Mouse (Mus musculus) ES-E14 (cell line): ENCODE data around the gene Dlg2. TPM values are rescaled to one million over a fixed set of nuclear protein-coding genes. Genes with fewer than 3 reads are reported as not detected.

Experiments
- DNase-seq: peaks from one replicate; pipeline ENCODE4 v3.0.0-alpha.2; 2013; ENCODE audit warnings: low read depth, low spot score
- H3K27ac ChIP-seq: 2 replicates; pipeline ENCODE4 v1.5.1; 2012; ENCODE audit warnings: low read depth, mild to moderate bottlenecking, low read length, moderate library complexity, mixed read lengths; ENCODE audit not compliant: poor library complexity, insufficient read depth, severe bottlenecking
- H3K36me3 ChIP-seq: 2 replicates; pipeline ENCODE4 v1.6.1; 2012; ENCODE audit warnings: mild to moderate bottlenecking, low read length, moderate library complexity, mixed read lengths; ENCODE audit not compliant: control insufficient read depth, poor library complexity, insufficient read depth, severe bottlenecking
- H3K4me1 ChIP-seq, 2 experiments: fragments of 150-350 bp in 1 of 2; sonication (generic) in 1 of 2; 2 replicates each; pipeline ENCODE4 v1.6.1; 2012; ENCODE audit warnings: low read length in 2 of 2, mild to moderate bottlenecking in 1 of 2, mixed read lengths in 1 of 2; ENCODE audit not compliant: control insufficient read depth in 2 of 2, insufficient read depth in 2 of 2, poor library complexity in 1 of 2
- H3K4me3 ChIP-seq, 2 experiments: fragments of 150-350 bp in 1 of 2; sonication (generic) in 1 of 2; 2 replicates each; pipeline ENCODE4 v1.5.1; 2012; ENCODE audit warnings: low read length in 2 of 2, low read depth in 1 of 2, mild to moderate bottlenecking in 1 of 2, mixed read lengths in 1 of 2; ENCODE audit not compliant: insufficient read depth in 1 of 2, poor library complexity in 1 of 2, severe bottlenecking in 1 of 2
- H3K9ac ChIP-seq: 2 replicates; pipeline ENCODE4 v1.6.1; 2012; ENCODE audit warnings: low read depth, mild to moderate bottlenecking, low read length, mixed read lengths; ENCODE audit not compliant: poor library complexity, insufficient read depth, severe bottlenecking
- H3K9me3 ChIP-seq: fragments of 150-350 bp; sonication (generic); 2 replicates; pipeline ENCODE4 v1.6.1; 2012; ENCODE audit warnings: low read depth, mild to moderate bottlenecking, low read length; ENCODE audit not compliant: control insufficient read depth, insufficient read depth
- CHD2 ChIP-seq: IDR thresholded peaks from 2 replicates; pipeline ENCODE4 v1.6.1; 2014; ENCODE audit warnings: mild to moderate bottlenecking, low read depth, low read length, inconsistent platforms
- HCFC1 ChIP-seq: IDR thresholded peaks from 2 replicates; pipeline ENCODE4 v1.6.1; 2012; ENCODE audit warnings: low read length, inconsistent platforms, borderline replicate concordance; ENCODE audit not compliant: insufficient read depth
- MAFK ChIP-seq: IDR thresholded peaks from 2 replicates; pipeline ENCODE4 v1.6.1; 2014; ENCODE audit warnings: mild to moderate bottlenecking, low read depth, low read length, inconsistent platforms; ENCODE audit not compliant: insufficient read depth
- ZC3H11A ChIP-seq: IDR thresholded peaks from 2 replicates; pipeline ENCODE4 v1.6.1; 2012; ENCODE audit warnings: low read depth, mild to moderate bottlenecking, inconsistent platforms, low read length, borderline replicate concordance
- ZNF384 ChIP-seq: IDR thresholded peaks from 2 replicates; pipeline ENCODE4 v1.6.1; 2012; ENCODE audit warnings: low read depth, low read length, inconsistent platforms
- in situ Hi-C, 2 experiments: fragments of 600-800 bp; cut with MboI; formaldehyde crosslinking; loops; one replicate each; pipeline ENCODE4 v1.15.1; 2025; ENCODE audit warnings: low sequenced_read_pairs in 2 of 2, inconsistent platforms in 1 of 2; ENCODE audit not compliant: unreplicated experiment in 2 of 2
- total RNA-seq: library from RNA; depleted of rRNA; stranded (reverse); fragments of 300-350 nt; gene quantifications from 2 replicates; pipeline ENCODE4 v1.2.3, GENCODE M21; 2012

The Dlg2 gene
- total RNA-seq, 1 experiment, result 0.13 TPM

DNA sequence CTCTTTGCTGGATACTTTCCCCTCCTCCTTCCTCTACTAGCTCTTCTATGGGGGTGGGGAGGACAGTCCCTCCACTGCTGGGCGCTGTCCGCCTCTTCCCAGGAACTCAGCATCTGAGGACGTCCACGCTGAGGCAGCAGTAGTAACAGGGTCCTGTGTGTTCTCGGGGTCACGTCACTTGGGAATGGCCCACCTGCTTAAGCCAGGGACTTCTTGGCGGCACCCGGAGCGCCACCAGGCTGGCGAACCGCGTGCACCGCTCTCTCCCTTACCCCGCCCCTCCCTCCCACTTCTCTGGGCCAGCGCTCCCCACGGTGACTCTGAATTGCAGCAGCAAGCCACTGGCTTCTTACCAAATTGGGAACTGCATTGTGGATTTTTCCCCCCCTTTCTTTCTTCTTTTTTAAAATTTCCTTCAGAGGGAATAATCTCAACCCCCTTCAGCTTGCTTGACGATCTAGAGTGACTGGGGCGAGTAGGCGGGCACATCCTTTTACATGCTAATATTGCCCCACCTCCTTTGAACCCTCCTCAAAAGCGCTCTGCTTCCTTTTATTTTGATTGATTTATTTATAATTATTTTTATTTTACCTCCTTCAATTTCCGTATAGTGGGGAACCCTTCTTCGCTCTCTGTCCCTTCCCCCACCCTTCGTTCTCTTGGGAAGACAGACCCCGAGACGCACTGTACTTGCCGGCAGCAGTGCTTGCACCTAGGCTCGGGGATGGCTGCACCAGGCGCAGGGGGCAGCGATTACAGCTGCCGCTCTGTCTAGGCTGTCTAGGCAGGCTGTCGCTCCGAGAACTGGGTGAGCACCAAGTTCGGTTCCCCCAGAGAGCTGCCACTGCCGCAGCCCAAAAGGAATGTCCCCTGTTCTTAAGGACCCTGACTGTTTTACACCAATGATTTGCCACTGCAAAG, 785.8 kb downstream of the Dlg2 start:
- Histone ChIP-seq H3K36me3 (no peaks in the 10 kb centered on the region), H3K9me3 (no peaks in the 10 kb centered on the region), H3K4me1 (no peaks in the 10 kb centered on the region), H3K27ac (no peak overlapping the region), H3K4me3 (peak overlapping the region; percentile 67 to 71), H3K9ac (0 out of 2 replicates have a peak overlapping the region, but pooled peaks have one; percentile 22)
- DNase-seq, result peak; percentile 16
- no peak for TF ChIP-seq ZNF384
- TF ChIP-seq HCFC1, result no peak
- TF ChIP-seq MAFK, result no peak
- no peak for TF ChIP-seq CHD2
- no peak for TF ChIP-seq ZC3H11A
- in situ Hi-C loops, result no loop called here

DNA sequence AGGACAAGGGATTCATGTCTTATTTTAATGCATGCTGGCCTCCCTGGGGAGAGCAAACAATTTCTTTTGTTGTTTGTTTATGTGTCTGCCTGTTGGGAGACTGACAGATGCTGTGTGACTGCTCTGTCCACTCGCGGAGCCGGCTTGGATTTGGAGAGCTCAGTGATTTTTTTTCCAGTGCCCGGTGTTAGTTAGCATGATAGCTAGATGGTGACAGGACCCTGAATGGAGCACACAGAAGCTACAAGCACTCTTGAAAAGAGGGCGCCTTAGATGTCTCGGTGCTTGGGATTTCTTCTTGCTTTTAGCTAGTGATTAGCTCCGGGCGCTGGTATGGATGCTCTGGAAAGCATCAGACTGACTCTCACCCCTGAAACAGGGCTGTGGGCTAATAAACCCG, 786.5 kb downstream of the Dlg2 start:
- Histone ChIP-seq H3K4me1 (no peaks in the 10 kb centered on the region), H3K4me3 (peak overlapping the region; percentile 67 to 71; a peak in 3 of 4 replicates), H3K9ac (no peak overlapping the region), H3K27ac (no peak overlapping the region), H3K36me3 (no peaks in the 10 kb centered on the region), H3K9me3 (no peaks in the 10 kb centered on the region)
- DNase-seq, result no peak
- TF ChIP-seq CHD2, result no peak
- in situ Hi-C loops, result no loop called here

DNA sequence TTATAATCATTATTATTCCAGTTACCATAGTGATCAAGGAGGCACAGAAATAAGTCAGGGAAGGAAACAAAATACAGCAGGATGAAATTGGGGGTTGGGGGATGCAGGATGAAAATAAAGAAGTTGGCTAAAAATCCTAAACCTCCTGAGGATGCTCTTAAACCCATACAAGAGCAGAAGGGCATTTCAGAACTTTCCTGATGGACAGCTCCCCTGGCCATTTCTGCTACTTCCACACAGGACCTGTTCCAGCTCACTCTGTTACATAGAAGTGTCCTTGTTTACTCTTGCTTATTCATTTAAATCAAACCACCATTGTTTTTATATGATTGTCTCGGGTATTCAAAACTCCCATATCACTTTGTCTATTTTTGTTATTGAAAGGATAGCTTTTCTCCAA, 791.3 kb downstream of the Dlg2 start:
- Histone ChIP-seq H3K36me3 (no peaks in the 10 kb centered on the region), H3K27ac (no peak overlapping the region), H3K4me1 (no peaks in the 10 kb centered on the region), H3K9ac (no peak overlapping the region), H3K9me3 (no peaks in the 10 kb centered on the region), H3K4me3 (no peak overlapping the region)
- TF ChIP-seq ZNF384 (no peak), HCFC1 (no peak), CHD2 (no peak), MAFK (no peak), ZC3H11A (no peak)
- in situ Hi-C loops, result no loop called here
- peak; percentile 55 for DNase-seq

DNA sequence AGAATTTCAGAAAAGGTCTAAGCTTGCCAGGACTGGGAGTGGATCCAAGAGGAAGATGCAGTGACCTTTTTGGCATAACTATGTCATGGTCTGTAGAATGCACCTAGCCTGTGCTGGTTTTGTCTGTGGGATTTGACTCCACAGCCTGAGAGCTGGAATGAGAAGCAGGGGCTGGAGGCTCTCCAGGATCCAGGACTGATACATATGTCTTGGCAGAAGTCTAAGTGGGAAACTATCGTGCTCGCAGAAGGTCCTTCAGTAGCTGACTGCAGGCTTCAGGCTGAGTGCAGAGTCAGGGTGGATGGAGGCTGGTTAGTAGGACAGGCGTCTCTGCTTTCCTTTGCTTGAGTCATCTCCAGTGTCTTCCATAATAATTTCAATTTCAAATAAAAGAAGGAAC, 807.7 kb downstream of the Dlg2 start:
- Histone ChIP-seq H3K9me3 (no peaks in the 10 kb centered on the region), H3K27ac (no peak overlapping the region), H3K9ac (no peak overlapping the region), H3K4me3 (no peak overlapping the region), H3K36me3 (no peaks in the 10 kb centered on the region), H3K4me1 (no peaks in the 10 kb centered on the region)
- DNase-seq, result no peak
- TF ChIP-seq ZNF384 (no peak), HCFC1 (no peak), ZC3H11A (no peak), MAFK (no peak), CHD2 (no peak)
- in situ Hi-C loops, result no loop called here
